Mouse (Mus musculus) embryo, embryonic 10.5 days (tissue): Measurements from ENCODE around the gene Rasgef1b.

ENCODE experiments used
- DNase-seq: peaks from one replicate; pipeline ENCODE4 v3.0.0-alpha.2; 2015; ENCODE audit warnings: low spot score

Rasgef1b gene

GRCm38 (mm10) chr5:99493861-99494260 is 235.0 kb downstream of the Rasgef1b start:
- DNase-seq: no peak

- DNase-seq: no peak
Observed at GRCm38 (mm10) chr5:99493017-99493416, 235.8 kb downstream of the Rasgef1b start.

GRCm38 (mm10) chr5:99488479-99489158 is 240.2 kb downstream of the Rasgef1b start:
- DNase-seq: no peak

- no peak for DNase-seq
Observed at GRCm38 (mm10) chr5:99487009-99487858, 241.6 kb downstream of the Rasgef1b start.

- no peak for DNase-seq
Observed at GRCm38 (mm10) chr5:99483162-99483561, 245.7 kb downstream of the Rasgef1b start.

- no peak for DNase-seq
Observed at GRCm38 (mm10) chr5:99482524-99482923, 246.3 kb downstream of the Rasgef1b start.

- DNase-seq: no peak
Observed at GRCm38 (mm10) chr5:99482016-99482415, 246.8 kb downstream of the Rasgef1b start.

- DNase-seq: no peak
Observed at GRCm38 (mm10) chr5:99480078-99481031, 248.5 kb downstream of the Rasgef1b start.

- peak; percentile 89 for DNase-seq
Observed at GRCm38 (mm10) chr5:99479263-99480077, 249.4 kb downstream of the Rasgef1b start.

- DNase-seq: peak; percentile 19
Observed at GRCm38 (mm10) chr5:99478716-99479115, 250.1 kb downstream of the Rasgef1b start.

GRCm38 (mm10) chr5:99477420-99477815 is 251.4 kb downstream of the Rasgef1b start:
- DNase-seq: no peak

- DNase-seq: no peak
Observed at GRCm38 (mm10) chr5:99476640-99477419, 252.0 kb downstream of the Rasgef1b start.

- peak; percentile 60 for DNase-seq
Observed at GRCm38 (mm10) chr5:99472607-99473335, 256.1 kb downstream of the Rasgef1b start.

- no peak for DNase-seq
Observed at GRCm38 (mm10) chr5:99471790-99472189, 257.1 kb downstream of the Rasgef1b start.

GRCm38 (mm10) chr5:99470613-99471012 is 258.3 kb downstream of the Rasgef1b start:
- DNase-seq: no peak

- no peak for DNase-seq
Observed at GRCm38 (mm10) chr5:99459007-99459406, 269.9 kb downstream of the Rasgef1b start.

GRCm38 (mm10) chr5:99457291-99457690 is 271.6 kb downstream of the Rasgef1b start:
- DNase-seq: no peak

GRCm38 (mm10) chr5:99451939-99452338 is 276.9 kb downstream of the Rasgef1b start:
- DNase-seq: no peak

GRCm38 (mm10) chr5:99451416-99451815 is 277.4 kb downstream of the Rasgef1b start:
- no peak for DNase-seq

- DNase-seq: no peak
Observed at GRCm38 (mm10) chr5:99450994-99451393, 277.9 kb downstream of the Rasgef1b start.
